Mouse (Mus musculus): Measurements from ENCODE around the gene Gm20388. TPM values are rescaled to one million over a fixed set of nuclear protein-coding genes. Genes with fewer than 3 reads are reported as not detected.

The Gm20388 gene
- total and polyA plus RNA-seq, 2 experiments from 2014 or later = 17.3 TPM; not detected in 1

DNA sequence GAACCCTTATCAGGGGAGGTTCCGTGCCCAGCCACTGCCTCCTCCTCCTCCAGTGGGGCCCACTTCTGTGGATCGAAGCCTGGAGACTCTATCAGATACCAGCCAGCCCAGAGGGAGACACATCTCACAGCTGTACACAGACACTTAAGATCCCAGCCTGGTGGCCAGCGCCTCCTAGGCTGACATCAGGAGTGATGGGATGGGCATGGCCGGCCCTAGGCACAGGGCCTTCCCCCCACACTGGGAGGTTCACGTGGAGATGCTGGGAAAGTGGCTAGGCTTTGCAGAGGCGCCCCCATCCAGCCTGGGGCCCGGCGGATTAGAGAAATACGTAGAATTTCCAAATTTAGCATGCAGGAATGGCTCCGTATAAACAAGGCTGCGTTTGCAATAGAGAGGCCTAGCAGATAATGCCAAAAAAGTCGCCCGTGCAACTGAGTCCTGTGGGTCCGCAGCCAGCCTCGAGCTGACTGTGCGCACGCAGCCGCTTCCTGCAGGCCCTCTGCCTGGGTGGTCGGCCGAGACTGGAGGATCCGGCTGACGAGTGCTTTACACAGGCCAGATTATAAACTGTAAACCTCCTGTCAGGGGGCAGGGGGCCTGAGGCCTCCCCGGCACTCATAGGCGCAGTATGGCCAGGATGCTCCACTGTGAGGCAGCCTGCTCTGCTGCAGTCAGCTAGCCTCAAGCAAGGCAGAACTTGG is 949.9 kb downstream of the Gm20388 start:
- Histone ChIP-seq H3K4me2 (ENCODE audit: low read depth, low read length) (no peak overlapping the region), H3K9ac (replicated peaks; ENCODE audit: low read depth, low read length) (no peak overlapping the region), H3K27ac (ENCODE audit: low read depth) (no peak overlapping the region), H3K4me1 (ENCODE audit: control insufficient read depth, insufficient read depth) (peaks cover 7% of the 10 kb centered on the region; the same call in 1 of the 2 replicates), H3K27me3 (ENCODE audit: control insufficient read depth, insufficient read depth, low read length) (peaks cover 5% of the 10 kb centered on the region; the same call in 1 of the 2 replicates), H3K36me3 (replicated peaks; ENCODE audit: control insufficient read depth, insufficient read depth, low read length) (no peaks in the 10 kb centered on the region), H3K9me3 (replicated peaks; ENCODE audit: control insufficient read depth, low read length) (no peaks in the 10 kb centered on the region), H3K4me3 (ENCODE audit: low read depth, low read length) (no peak overlapping the region)
- peak; percentile 39; the same call in 1 of the 2 replicates for ATAC-seq (ENCODE audit: insufficient read depth, low read depth)
- no peak for TF ChIP-seq CTCF (IDR thresholded peaks at IDR 0.05; ENCODE audit: low read depth)
- no peak for TF ChIP-seq EP300 (IDR thresholded peaks at IDR 0.05; ENCODE audit: low read depth)
- no peak for DNase-seq (ENCODE audit: low spot score)
- 32% methylated on average over 24 of the region's 24 CpGs for WGBS

GRCm38 (mm10) chr8:120863683-120864082 is 953.0 kb downstream of the Gm20388 start:
- peaks cover 7% of the 10 kb centered on the region; the same call in 1 of the 2 replicates for H3K4me1 ChIP-seq (ENCODE audit: control insufficient read depth, insufficient read depth)
- no peak overlapping the region for H3K4me2 ChIP-seq (ENCODE audit: low read depth, low read length)
- H3K27me3 ChIP-seq (ENCODE audit: control insufficient read depth, insufficient read depth, low read length) = no peaks in the 10 kb centered on the region; the same call in 1 of the 2 replicates
- ATAC-seq (ENCODE audit: insufficient read depth, low read depth) = no peak
- H3K27ac ChIP-seq (ENCODE audit: low read depth) = no peak overlapping the region
- H3K9me3 ChIP-seq (replicated peaks; ENCODE audit: control insufficient read depth, low read length) = no peaks in the 10 kb centered on the region
- WGBS = 70% methylated on average over 4 of the region's 4 CpGs
- no peak for TF ChIP-seq EP300 (IDR thresholded peaks at IDR 0.05; ENCODE audit: low read depth)
- TF ChIP-seq CTCF (IDR thresholded peaks at IDR 0.05; ENCODE audit: low read depth) = no peak
- H3K4me3 ChIP-seq (ENCODE audit: low read depth, low read length) = no peak overlapping the region
- H3K36me3 ChIP-seq (replicated peaks; ENCODE audit: control insufficient read depth, insufficient read depth, low read length) = no peaks in the 10 kb centered on the region
- no peak overlapping the region for H3K9ac ChIP-seq (replicated peaks; ENCODE audit: low read depth, low read length)
- DNase-seq (ENCODE audit: low spot score) = no peak

DNA sequence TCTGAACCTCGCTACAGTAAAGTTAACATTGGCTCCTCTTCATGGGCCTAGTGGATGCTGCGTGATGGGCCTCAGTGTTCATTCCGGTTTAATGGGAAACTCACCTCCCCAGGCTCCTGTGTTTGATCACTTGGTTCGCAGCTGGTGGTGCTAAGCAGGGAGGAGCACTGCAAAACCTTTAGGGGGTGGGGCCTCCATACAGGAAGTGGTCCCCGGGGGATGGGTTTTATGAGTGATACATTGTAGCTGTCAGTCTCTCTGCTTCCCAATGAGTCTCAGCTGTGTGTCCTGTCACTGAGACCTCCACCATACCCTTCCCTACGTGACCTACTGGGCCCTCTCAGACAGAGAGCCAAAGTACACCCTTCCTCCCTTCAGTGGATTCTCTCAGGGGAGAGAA is 956.7 kb downstream of the Gm20388 start:
- Histone ChIP-seq H3K9me3 (replicated peaks; ENCODE audit: control insufficient read depth, low read length) (no peaks in the 10 kb centered on the region), H3K27ac (ENCODE audit: low read depth) (no peak overlapping the region), H3K36me3 (replicated peaks; ENCODE audit: control insufficient read depth, insufficient read depth, low read length) (no peaks in the 10 kb centered on the region), H3K4me2 (ENCODE audit: low read depth, low read length) (no peak overlapping the region), H3K4me3 (ENCODE audit: low read depth, low read length) (no peak overlapping the region), H3K9ac (replicated peaks; ENCODE audit: low read depth, low read length) (no peak overlapping the region), H3K27me3 (ENCODE audit: control insufficient read depth, insufficient read depth, low read length) (0 out of 2 replicates have a peak, but pooled peaks cover 4% of the 10 kb centered on the region), H3K4me1 (ENCODE audit: control insufficient read depth, insufficient read depth) (no peaks in the 10 kb centered on the region)
- TF ChIP-seq CTCF (IDR thresholded peaks at IDR 0.05; ENCODE audit: low read depth) (no peak), EP300 (IDR thresholded peaks at IDR 0.05; ENCODE audit: low read depth) (no peak)
- WGBS = 63% methylated on average over 6 of the region's 6 CpGs
- no peak for DNase-seq (ENCODE audit: low spot score)
- ATAC-seq (ENCODE audit: insufficient read depth, low read depth) = no peak

GRCm38 (mm10) chr8:120872661-120873060 is 962.0 kb downstream of the Gm20388 start:
- TF ChIP-seq EP300 (IDR thresholded peaks at IDR 0.05; ENCODE audit: low read depth) (no peak), CTCF (IDR thresholded peaks at IDR 0.05; ENCODE audit: low read depth) (no peak)
- Histone ChIP-seq H3K36me3 (replicated peaks; ENCODE audit: control insufficient read depth, insufficient read depth, low read length) (no peaks in the 10 kb centered on the region), H3K4me2 (ENCODE audit: low read depth, low read length) (no peak overlapping the region), H3K27me3 (ENCODE audit: control insufficient read depth, insufficient read depth, low read length) (peaks cover 25% of the 10 kb centered on the region; the same call in 1 of the 2 replicates), H3K4me3 (ENCODE audit: low read depth, low read length) (no peak overlapping the region), H3K27ac (ENCODE audit: low read depth) (no peak overlapping the region), H3K4me1 (ENCODE audit: control insufficient read depth, insufficient read depth) (no peaks in the 10 kb centered on the region), H3K9me3 (replicated peaks; ENCODE audit: control insufficient read depth, low read length) (no peaks in the 10 kb centered on the region), H3K9ac (replicated peaks; ENCODE audit: low read depth, low read length) (no peak overlapping the region)
- no peak for ATAC-seq (ENCODE audit: insufficient read depth, low read depth)
- DNase-seq (ENCODE audit: low spot score) = no peak
- 67% methylated on average over 6 of the region's 6 CpGs for WGBS

DNA sequence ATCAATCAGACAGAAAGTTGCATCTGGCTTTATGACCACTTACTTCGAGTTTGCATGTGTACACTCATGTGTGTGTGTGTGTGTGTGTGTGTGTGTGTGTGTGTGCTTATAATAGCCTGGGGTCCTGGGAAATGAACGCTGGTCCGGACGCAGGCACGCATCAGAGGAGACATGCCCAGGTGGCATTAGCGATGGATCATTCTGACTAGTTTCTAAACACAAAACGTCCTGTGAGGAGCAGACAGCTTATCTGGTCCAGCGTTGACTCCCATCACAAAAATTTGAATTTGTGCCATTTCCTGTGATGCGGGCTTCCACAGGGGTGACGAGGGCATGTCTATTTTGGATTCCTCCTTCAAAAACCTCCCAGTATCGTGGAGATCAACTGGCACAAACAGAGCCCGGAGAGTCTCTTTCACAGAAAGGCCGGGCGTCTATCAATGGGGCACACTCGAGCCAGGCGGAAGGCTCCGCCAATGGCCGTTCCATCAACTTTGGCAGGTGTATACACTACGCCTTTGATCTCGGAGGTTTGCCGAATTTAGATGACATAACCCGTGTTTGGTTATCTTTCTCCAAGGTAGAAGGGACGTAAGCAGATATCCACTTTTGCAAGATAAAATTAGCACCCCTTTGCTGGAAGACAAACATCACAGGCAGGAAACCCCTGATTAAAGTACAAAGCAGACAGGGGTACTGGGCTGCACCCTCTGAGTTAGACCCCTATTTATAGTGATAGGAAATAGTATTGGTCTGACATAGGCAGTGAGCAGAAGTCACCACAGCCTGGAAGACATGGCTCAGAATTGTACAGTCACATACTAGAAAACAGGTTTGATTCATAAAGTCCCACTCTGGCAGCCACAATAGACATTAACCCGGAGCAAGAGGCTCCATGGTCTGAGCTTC is 965.6 kb downstream of the Gm20388 start:
- H3K36me3 ChIP-seq (replicated peaks; ENCODE audit: control insufficient read depth, insufficient read depth, low read length) = no peaks in the 10 kb centered on the region
- no peaks in the 10 kb centered on the region for H3K9me3 ChIP-seq (replicated peaks; ENCODE audit: control insufficient read depth, low read length)
- H3K9ac ChIP-seq (replicated peaks; ENCODE audit: low read depth, low read length) = no peak overlapping the region
- peaks cover 54% of the 10 kb centered on the region for H3K27me3 ChIP-seq (ENCODE audit: control insufficient read depth, insufficient read depth, low read length)
- no peak overlapping the region for H3K4me2 ChIP-seq (ENCODE audit: low read depth, low read length)
- no peak for ATAC-seq (ENCODE audit: insufficient read depth, low read depth)
- no peak for TF ChIP-seq CTCF (IDR thresholded peaks at IDR 0.05; ENCODE audit: low read depth)
- no peak for TF ChIP-seq EP300 (IDR thresholded peaks at IDR 0.05; ENCODE audit: low read depth)
- no peak for DNase-seq (ENCODE audit: low spot score)
- no peaks in the 10 kb centered on the region for H3K4me1 ChIP-seq (ENCODE audit: control insufficient read depth, insufficient read depth)
- WGBS = 59% methylated on average over 24 of the region's 24 CpGs
- no peak overlapping the region for H3K27ac ChIP-seq (ENCODE audit: low read depth)
- no peak overlapping the region for H3K4me3 ChIP-seq (ENCODE audit: low read depth, low read length)
